Mouse (Mus musculus) monocyte, adult 5-6 weeks (primary cell): Measurements from ENCODE around the gene Itpr2. TPM values are rescaled to one million over a fixed set of nuclear protein-coding genes. Genes with fewer than 3 reads are reported as not detected.

Source experiments
- ATAC-seq: fragments of 153-309, 156-312 bp; replicated peaks from 2 replicates; pipeline ENCODE4 v1.8.0; 2017; ENCODE audit warnings: mild to moderate bottlenecking; ENCODE audit not compliant: low TSS enrichment, insufficient number of reproducible peaks, severe bottlenecking, poor library complexity, low FRiP score
- total RNA-seq: library from RNA; stranded (forward); fragments of 200-1000, 200-491, 200-594 nt; gene quantifications from 3 replicates; pipeline ENCODE4 v1.2.3, GENCODE M21; 2017

The Itpr2 gene
- total RNA-seq, 1 experiment from 2014 or later = 45.7 TPM

DNA sequence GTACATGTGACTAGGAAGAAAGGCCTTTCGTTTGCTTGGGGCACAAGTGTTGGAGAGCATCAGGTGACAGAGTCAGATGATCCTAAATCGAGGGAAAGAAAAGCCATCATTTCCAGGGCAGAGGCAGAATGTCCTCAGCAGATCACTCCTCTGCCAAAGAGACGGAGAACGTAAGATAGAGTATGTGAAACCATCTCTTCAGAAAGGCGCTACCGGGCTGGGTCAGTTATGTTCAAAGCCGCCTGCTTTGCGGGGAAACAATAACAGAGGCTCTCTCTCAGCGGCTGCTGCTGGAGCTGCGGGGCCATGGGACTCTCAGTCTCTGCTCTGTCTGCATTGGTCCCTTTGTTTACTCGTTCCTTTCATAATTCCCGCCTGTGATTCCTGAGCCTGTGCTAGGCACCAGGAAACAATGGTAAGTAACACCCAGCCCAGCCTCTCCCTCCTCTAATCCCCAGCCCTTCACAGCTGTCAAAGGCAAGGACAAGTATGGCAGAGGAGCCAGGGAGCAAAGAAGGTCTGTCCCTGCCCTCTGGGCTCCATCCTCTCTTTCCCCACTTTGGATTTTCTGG is 387.2 kb downstream of the Itpr2 start:
- ATAC-seq = no peak

DNA sequence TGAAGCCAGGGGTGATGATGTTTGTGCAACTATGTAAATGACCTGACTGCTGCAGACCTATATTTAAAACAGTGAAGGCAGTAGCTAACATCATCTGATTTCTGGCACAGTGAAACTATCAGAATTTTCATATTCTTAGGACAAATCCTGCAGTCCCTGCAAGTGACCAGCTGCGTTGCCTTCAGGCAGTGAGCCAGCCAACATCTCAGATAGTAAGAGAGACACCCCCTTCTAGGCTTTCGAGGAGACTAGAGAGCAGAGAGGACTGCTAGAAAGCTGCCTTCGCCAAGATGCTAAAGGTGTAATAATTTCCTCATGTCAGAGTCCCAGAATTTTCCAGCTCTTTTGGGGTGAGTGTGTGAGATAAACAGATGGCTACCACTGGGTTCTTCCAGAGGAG is 388.0 kb downstream of the Itpr2 start:
- ATAC-seq = no peak

DNA sequence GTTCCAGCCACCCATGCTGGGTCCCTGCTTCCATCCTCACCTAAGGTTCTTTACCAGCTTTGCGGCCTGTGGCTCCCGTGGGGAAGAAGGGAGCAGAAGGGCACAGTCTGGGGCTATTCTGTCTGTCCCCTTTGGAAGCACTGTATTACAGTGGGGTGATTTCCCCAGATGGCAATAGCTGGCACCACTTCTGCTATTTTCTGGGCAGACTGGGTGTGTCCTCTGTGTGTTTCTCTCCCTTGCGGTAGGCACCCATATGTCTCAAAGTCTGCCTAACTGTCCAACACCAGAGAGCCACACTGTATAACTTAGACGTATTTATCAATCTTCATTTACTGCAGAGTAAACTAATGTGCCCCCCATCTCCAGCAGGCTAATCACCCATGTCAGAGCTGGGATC is 388.9 kb downstream of the Itpr2 start:
- peak; percentile 91 for ATAC-seq

DNA sequence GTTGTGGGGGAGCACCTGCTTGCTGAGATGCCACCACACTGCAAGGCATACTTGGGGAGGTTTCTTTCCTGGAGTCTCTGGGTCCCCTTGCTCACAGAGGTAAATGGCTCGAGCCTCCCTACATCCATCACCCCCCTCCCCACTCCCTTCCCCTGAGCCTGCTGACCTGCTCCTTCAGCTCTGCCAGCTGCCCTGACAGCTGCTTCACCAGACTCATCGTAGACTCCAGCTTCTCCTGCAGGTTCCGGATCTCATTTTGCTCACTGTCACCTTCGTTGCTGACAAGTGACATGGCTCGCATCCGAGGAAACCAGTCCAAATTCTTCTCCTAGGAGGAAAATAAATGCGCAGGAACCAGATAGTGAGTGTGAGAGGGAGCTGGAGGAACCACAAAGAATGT is 389.8 kb downstream of the Itpr2 start:
- no peak for ATAC-seq

DNA sequence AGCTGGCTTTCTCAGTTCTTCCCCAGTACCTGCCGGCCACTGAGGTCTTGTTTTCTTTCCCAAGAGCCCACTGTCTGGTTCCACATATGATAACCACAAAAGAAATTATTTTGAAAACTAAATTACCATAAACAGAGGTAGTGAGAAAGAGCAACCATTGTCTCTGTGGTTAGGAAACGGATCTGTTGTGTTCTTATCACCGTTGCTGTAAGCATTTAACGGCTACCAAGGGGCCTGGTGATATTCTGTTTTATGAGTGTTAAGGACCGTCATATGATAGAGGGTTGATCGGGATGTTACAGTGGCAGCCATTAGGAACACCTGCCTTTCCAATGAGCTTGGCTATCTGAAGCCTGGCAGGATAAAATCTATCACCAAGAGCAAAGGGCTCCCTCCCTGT is 390.2 kb downstream of the Itpr2 start:
- ATAC-seq = no peak

DNA sequence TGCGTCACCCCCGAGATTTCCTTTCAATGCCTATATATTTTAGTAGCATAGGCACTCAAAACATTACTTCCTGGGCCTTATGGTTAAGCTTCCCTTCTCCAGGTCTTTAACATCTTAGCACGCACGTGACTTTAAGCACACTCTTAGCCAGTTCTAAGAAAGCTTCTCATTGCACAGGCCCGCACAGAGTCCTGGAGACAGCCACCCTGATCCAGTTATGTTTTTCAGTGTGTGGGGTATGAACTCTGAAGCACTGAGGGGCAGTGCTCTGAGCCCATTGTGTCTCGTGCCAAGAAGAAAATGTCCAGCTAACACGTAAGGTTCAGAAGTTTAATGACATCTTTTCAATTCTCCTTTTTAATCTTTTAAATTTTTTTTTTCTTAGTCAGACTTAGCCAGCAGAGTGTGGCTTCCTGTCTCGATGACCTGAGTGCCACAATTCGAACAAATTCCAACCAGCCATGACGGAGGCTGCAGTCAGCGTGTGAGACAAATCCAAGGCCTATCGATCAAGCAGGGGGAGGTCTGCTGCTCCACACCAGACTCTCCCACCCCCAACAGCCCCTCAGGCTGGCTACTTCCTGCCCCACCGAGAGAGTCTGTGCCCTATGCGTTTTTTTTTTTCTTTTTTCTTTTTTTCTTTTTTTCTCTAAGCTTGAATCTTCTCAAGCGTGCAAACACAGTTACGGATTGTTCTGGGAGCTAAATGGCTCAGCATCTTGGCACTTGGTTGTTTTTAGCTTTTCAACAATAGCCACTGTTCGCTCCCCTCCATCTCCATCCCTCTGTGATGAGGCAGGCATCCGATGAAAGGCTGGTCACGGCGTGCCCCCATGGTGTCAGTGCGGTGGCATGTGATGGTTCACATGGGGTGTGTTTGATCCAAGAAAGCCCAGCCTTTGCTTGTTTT is 390.9 kb downstream of the Itpr2 start:
- no peak for ATAC-seq

DNA sequence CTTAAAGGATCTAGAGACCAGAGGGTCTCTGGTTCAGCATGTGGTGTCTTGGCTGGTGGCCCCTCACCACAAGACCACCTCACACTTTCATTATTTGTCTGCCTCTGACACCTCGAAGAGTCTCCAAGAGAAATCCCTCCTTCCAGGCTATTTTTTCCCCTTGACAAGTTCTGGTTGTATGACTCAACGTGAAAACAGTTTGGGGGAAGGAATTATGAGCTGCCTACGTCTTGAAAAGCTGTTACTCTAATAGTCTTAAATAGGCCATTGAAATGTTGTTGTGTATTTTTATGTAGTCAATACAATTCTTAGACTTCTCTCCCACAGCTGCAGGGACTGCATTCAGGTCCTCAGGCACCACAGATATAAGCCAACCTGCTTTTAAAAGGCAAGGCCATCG is 391.6 kb downstream of the Itpr2 start:
- no peak for ATAC-seq

DNA sequence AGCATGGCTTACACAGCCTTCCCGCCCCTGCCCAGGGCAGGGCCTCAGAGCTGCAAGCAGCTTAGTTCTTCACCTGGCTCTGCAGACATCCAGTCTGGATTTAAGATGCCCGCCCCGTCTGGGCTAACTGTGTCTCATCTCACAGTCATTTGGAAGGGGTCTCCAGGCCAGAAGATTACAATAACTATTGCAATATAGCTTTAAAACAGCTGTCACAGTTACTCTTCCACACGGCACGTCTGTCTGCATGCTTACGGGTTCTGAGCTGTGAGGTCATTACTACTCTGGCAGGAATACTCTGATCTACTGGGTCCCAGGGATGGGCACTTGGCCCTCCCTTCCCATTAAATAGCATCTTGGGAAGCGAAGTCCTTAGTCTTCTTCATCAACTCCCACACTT is 393.3 kb downstream of the Itpr2 start:
- no peak for ATAC-seq

DNA sequence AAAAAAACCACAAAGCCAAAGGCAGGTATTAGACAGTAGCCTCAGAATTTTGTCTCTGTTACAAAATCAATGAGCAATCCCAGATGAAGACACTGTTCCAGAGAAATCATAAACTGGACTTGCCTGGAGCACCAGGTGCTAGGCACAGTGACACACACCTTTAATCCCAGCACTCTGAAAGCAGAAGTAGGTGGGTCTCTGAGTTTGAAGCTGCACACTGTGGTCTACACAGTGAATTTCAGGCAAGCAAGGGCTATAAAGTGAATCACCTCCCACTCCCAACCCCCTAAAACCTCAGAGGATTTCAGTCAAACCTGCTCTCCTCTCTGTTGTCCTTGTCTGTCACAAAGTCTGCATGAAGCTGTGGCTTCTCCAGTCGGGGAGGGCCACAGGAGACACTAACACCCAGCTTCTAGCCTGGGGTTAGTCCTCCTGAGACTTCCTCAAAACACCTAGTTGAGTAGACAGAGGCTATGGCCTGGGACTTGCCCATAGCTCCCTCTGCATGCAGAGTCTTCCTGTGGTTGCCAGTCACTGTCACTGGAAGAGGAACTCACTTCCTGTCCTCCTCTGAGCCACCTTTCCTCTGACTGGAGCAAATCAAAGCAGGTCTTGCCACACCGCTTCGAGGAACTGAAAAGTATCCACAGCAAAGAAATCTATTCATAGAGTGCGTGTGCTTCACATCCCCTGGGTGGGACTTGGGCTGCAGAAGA is 394.7 kb downstream of the Itpr2 start:
- ATAC-seq = no peak; the same call in 1 of the 2 replicates

DNA sequence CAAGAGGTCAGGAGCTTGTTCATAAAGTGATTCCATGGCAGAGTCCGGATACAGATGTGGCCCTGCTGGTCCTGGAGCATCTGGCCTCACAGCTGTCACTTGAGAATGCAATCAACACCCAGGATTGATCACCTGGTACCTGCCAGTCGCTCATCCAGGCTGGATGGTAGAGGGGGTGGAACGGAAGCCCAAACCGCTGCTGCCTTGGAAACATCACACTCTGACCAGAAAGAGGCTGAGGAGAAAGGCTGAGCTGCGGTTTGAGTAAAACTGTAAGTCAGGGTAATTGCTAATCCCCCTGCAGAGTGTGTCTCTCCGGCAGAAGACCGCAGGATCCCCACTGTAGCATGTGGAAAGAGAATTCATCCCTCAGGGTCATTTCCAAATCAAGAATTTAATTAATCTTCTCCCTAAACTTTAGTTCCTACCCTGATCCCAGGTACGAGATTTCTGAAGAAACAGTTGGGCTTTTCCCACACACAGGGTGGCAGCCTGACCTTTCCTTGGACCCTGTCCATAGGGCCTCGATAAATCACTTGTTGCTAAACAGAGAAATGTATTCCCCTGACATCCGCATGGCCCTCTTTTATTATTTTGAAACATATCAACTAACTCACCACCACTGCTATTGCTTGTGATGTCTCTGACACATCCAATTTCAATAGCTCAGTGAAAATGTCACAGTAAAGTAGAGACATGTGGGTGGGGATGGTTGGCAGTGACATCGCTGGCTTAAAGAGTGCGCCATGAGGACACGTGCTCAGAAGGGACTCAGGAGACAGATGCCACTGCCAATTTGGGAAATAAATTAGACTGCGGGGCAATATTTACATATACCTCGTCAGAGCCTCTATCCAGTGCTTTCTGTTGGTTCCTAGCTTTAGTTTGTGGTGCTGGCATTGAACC is 418.7 kb downstream of the Itpr2 start:
- ATAC-seq = no peak

DNA sequence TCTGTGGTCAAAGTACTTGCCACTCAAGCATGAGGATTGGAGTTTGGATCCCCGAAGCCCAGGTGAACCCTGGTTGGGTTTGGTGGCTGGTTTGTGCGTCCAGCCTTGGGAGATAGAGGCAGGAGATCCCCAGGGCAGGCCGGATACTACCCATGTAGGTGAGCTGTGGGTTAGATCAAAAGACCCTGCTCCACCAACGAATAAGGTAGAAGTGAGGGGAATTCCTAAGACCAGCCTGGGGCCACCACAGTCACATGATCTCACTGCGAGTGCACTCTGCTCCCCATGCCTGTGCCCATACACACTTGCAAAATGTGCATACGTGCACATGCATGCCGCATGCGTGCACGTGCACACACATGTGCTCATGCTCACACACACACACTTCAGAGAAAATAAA is 419.5 kb downstream of the Itpr2 start:
- no peak for ATAC-seq

DNA sequence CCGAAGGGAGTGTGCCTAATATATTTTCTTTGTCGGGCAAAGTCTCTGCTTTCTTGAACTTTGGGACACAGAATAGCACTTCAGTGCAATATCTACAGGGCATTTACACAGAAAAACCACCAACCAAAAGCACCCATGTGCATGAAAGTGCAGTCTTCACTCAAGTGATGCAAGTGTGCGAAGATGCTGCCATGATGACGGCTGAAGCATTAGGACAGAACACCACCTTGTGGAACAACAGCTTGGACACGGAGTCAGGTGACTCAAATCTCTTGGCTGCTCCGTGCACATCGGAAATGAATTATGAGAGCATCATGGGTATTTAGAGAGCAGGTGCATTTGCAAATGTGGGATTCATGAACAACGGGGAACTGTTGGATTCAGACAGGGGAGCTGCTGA is 420.4 kb downstream of the Itpr2 start:
- ATAC-seq = no peak

DNA sequence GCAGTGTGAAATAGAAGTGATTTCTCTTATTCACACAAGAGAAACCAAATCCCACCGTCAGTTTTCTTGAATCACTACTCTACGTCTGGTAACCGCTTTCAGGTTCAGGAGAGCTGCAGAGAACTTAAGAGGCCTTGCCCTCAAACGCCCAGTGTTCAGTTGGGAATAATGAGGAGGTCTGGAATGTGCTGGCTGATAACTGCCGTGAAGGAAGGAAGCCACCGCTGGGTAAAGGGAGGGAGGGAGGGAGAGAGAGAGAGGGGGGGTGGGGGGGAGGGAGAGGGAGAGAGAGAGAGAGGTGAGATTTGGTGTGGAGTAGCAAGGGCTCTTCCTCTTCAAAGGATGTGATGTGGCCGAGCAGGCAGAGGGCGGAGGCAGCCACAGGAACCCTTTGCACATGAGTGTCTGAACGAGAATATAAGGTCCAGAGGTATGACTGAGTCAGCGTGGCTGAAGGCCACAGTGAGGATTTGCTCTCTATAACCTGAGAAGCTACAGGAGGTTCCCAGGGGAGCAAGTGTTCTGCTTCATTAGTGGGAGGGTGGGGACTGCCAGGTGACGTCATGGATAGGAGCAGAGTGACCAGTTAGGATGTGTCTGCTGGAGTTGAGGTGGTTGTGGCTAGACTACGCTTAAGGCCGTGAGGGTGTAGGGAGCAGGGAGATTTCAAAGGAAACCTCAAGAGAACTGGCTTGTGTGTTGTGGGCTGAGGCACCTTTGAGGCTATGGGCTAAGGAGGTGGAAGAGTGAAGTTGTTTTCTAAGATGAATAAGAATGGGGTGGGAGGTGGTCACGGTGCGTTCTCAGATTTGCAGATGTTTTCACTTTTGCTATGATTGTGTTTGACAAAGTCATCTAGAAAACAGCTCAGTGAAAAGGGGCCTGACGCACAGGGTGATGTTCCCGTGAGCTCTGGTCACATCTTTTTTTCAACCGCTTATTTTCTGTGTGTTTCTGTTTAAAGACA is 421.2 kb downstream of the Itpr2 start:
- peak; percentile 30 for ATAC-seq

DNA sequence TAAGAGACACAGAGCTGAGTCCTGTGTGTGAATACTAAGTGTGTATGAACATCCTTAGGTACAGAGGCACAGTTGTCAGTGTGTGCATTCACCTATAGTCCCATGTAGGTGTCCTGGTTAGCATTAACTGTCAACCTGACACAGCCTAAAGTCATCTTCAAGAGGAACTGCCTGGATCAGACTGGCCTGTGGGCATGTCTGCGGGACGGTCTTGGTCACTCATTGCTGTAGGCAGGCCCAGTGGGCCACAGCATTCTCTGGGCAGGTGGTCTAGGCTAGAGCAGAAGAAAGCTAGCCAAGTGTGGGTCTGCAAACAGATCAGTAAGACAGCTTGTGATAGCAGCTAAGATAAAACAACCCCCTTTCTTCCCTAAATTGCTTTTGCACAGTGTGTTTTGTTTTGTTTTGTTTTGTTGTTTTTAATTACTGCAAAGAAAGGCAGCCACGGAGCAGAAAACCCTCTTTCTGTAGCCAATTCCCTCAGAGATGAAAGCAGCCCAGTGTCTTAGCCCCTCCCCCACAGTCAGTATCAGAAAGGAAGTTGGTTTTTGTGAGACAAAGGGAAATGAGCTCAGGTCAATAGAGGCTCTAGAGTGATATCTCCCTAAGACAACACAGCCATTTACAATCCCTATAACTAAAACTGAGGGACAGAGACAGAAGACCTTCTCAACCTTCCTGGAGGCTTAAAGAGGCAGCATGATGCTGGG is 422.1 kb downstream of the Itpr2 start:
- ATAC-seq = no peak

DNA sequence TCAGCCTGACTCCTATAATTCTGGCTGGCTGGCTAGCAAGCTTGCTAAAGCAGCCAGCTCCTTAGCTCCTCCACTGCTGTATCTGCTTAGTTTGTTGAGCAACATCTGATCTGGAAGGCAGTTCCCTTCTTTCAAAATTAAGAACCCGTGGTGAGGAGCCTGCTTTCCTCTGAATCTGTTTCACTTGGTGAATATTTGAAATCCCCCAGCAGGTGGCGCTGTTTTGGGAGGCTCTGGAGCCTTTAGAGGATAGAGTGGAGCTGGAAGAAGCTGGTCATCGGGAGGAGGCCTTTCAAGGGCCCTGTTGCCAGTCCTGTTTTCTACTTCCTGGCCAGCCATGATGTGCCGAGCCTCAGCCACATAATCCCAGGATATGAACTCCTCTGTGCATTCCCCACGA is 422.8 kb downstream of the Itpr2 start:
- ATAC-seq = peak; percentile 30; the same call in 1 of the 2 replicates

DNA sequence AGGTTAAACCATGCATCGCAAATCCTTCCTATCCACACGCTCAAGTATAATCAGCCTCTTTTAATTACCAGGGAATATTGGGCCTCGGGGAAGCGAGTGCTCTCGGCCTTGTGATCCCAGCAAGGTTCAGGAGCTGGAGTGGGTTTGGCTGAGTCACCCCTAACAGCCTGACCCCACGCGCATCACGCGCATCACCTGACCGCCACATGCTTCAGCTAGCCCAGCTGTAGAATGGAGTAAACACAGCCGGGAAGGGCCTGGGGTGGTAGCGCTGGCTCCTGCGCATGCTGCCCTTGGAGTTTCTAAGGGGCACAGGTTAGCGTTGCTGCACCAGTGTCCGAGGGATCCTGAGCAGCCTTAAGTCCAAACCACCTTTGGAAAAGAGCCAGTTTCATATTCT is 423.9 kb downstream of the Itpr2 start:
- no peak for ATAC-seq
